Mouse (Mus musculus) forebrain, embryonic 13.5 days (tissue): ENCODE measurements around the gene Rab11a. TPM values are rescaled to one million over a fixed set of nuclear protein-coding genes. Genes with fewer than 3 reads are reported as not detected.
"Not testable (repeated sequence)": the region's sequence is repeated elsewhere in the genome, so short reads cannot be mapped to it uniquely, and the experiment has no call there.

Experiments used
- ATAC-seq: fragments of 200-750 bp; cut with Nextera tagmentation; 2 replicates; pipeline ENCODE4 v1.8.0; 2017
- H3K27ac ChIP-seq: fragments of 300-500 bp; sonication (generic); 2 replicates; pipeline ENCODE4 v1.5.1; 2015; ENCODE audit warnings: inconsistent platforms, mild to moderate bottlenecking, moderate library complexity
- H3K27me3 ChIP-seq: fragments of 300-500 bp; sonication (generic); 2 replicates; pipeline ENCODE4 v1.6.1; 2015; ENCODE audit warnings: mild to moderate bottlenecking, inconsistent platforms
- H3K36me3 ChIP-seq: fragments of 300-500 bp; sonication (generic); 2 replicates; pipeline ENCODE4 v1.6.1; 2015; ENCODE audit warnings: mild to moderate bottlenecking, inconsistent platforms; ENCODE audit not compliant: poor library complexity, severe bottlenecking
- H3K4me1 ChIP-seq: fragments of 300-500 bp; sonication (generic); 2 replicates; pipeline ENCODE4 v1.6.1; 2015; ENCODE audit warnings: inconsistent platforms
- H3K4me2 ChIP-seq: fragments of 300-500 bp; sonication (generic); 2 replicates; pipeline ENCODE4 v1.6.1; 2015; ENCODE audit warnings: inconsistent platforms, mild to moderate bottlenecking, moderate library complexity
- H3K4me3 ChIP-seq: fragments of 300-500 bp; sonication (generic); 2 replicates; pipeline ENCODE4 v1.5.1; 2015; ENCODE audit warnings: mild to moderate bottlenecking, inconsistent platforms
- H3K9ac ChIP-seq: fragments of 300-500 bp; sonication (generic); 2 replicates; pipeline ENCODE4 v1.6.1; 2015; ENCODE audit warnings: mild to moderate bottlenecking, inconsistent platforms
- H3K9me3 ChIP-seq: fragments of 300-500 bp; sonication (generic); replicated peaks from 2 replicates; pipeline ENCODE4 v1.6.1; 2016; ENCODE audit warnings: inconsistent platforms
- WGBS: fragments of 180-500 bp; shearing (Covaris S2); methylation state at CpG from one replicate; pipeline ENCODE4 v1.1.7; 2015; 5-methylcytosine and 5-hydroxymethylcytosine counted together
- polyA plus RNA-seq: library from polyadenylated mRNA; unstranded; fragments of >200 nt; fragmentation: Nextera tagmentation; extraction: Ambion mirVana; gene quantifications from 2 replicates; pipeline ENCODE4 v1.2.1, GENCODE M21; 2015

The Rab11a gene
- polyA plus RNA-seq, 1 experiment from 2014 or later: 337 TPM

- Histone ChIP-seq H3K4me1 (peaks cover 8% of the 10 kb centered on the region), H3K4me3 (peak overlapping the region; percentile 97), H3K27me3 (no peaks in the 10 kb centered on the region), H3K4me2 (peak overlapping the region; percentile 81), H3K9ac (peak overlapping the region; percentile 93), H3K9me3 (no peaks in the 10 kb centered on the region), H3K36me3 (no peaks in the 10 kb centered on the region), H3K27ac (peak overlapping the region; percentile 90)
- WGBS: under 1% methylated on average over 33 of the region's 35 CpGs
- ATAC-seq: peak; percentile 82
Observed at GRCm38 (mm10) chr9:64736639-64737405, 736 bp downstream of the Rab11a start.

GRCm38 (mm10) chr9:64736076-64736638 lies 1.4 kb downstream of the Rab11a start:
- Histone ChIP-seq H3K4me1 (peaks cover 8% of the 10 kb centered on the region), H3K9me3 (no peaks in the 10 kb centered on the region), H3K36me3 (no peaks in the 10 kb centered on the region), H3K4me3 (peak overlapping the region; percentile 97), H3K4me2 (peak overlapping the region; percentile 81), H3K27me3 (no peaks in the 10 kb centered on the region), H3K27ac (peak overlapping the region; percentile 90), H3K9ac (peak overlapping the region; percentile 93)
- ATAC-seq: no peak
- 10% methylated on average over 9 of the region's 9 CpGs for whole genome bisulfite sequencing

- H3K36me3 ChIP-seq, H3K9ac ChIP-seq, H3K27me3 ChIP-seq, H3K9me3 ChIP-seq, H3K27ac ChIP-seq, ATAC-seq, H3K4me2 ChIP-seq, H3K4me3 ChIP-seq: not testable (repeated sequence)
- WGBS: 90% methylated on average over 7 of the region's 7 CpGs
- H3K4me1 ChIP-seq: peaks cover 11% of the 10 kb centered on the region
Observed at GRCm38 (mm10) chr9:64734992-64735391, 2.6 kb downstream of the Rab11a start.

GRCm38 (mm10) chr9:64734166-64734565 lies 3.4 kb downstream of the Rab11a start:
- peaks cover 11% of the 10 kb centered on the region for H3K4me1 ChIP-seq
- H3K27ac ChIP-seq: no peak overlapping the region
- no peak for ATAC-seq
- H3K36me3 ChIP-seq: no peaks in the 10 kb centered on the region
- H3K9ac ChIP-seq: no peak overlapping the region
- no peak overlapping the region for H3K4me2 ChIP-seq
- no peaks in the 10 kb centered on the region for H3K27me3 ChIP-seq
- no peak overlapping the region for H3K4me3 ChIP-seq
- no peaks in the 10 kb centered on the region for H3K9me3 ChIP-seq
- WGBS: 81% methylated on average over 6 of the region's 6 CpGs

- Histone ChIP-seq H3K27me3 (no peaks in the 10 kb centered on the region), H3K4me1 (peaks cover 7% of the 10 kb centered on the region), H3K9me3 (no peaks in the 10 kb centered on the region), H3K36me3 (peaks cover 20% of the 10 kb centered on the region), H3K4me3 (no peak overlapping the region), H3K27ac (no peak overlapping the region), H3K4me2 (no peak overlapping the region), H3K9ac (no peak overlapping the region)
- ATAC-seq: no peak
- 97% methylated on average over 3 of the region's 3 CpGs for WGBS
Observed at GRCm38 (mm10) chr9:64731029-64731560, 6.5 kb downstream of the Rab11a start.

- Histone ChIP-seq H3K9ac (no peak overlapping the region), H3K4me3 (no peak overlapping the region), H3K4me1 (0 out of 2 replicates have a peak, but pooled peaks cover 3% of the 10 kb centered on the region), H3K36me3 (peaks cover 42% of the 10 kb centered on the region), H3K27ac (no peak overlapping the region), H3K4me2 (no peak overlapping the region), H3K9me3 (no peaks in the 10 kb centered on the region), H3K27me3 (no peaks in the 10 kb centered on the region)
- WGBS: 94% methylated on average over 5 of the region's 5 CpGs
- ATAC-seq: no peak
Observed at GRCm38 (mm10) chr9:64726454-64726853, 11.1 kb downstream of the Rab11a start.

GRCm38 (mm10) chr9:64719526-64720163 lies 17.9 kb downstream of the Rab11a start:
- 86% methylated on average over 5 of the region's 5 CpGs for WGBS
- ATAC-seq: no peak
- no peak overlapping the region for H3K4me3 ChIP-seq
- no peaks in the 10 kb centered on the region for H3K9me3 ChIP-seq
- H3K4me1 ChIP-seq: no peaks in the 10 kb centered on the region
- H3K9ac ChIP-seq: no peak overlapping the region
- H3K27ac ChIP-seq: no peak overlapping the region
- no peaks in the 10 kb centered on the region for H3K27me3 ChIP-seq
- peaks cover 19% of the 10 kb centered on the region for H3K36me3 ChIP-seq
- no peak overlapping the region for H3K4me2 ChIP-seq

- H3K9ac ChIP-seq, ATAC-seq, H3K4me2 ChIP-seq, H3K4me1 ChIP-seq, H3K4me3 ChIP-seq, H3K27me3 ChIP-seq, H3K27ac ChIP-seq, H3K9me3 ChIP-seq: not testable (repeated sequence)
- 87% methylated on average over 5 of the region's 5 CpGs for WGBS
- H3K36me3 ChIP-seq: peaks cover 30% of the 10 kb centered on the region
Observed at GRCm38 (mm10) chr9:64710291-64710690, 27.3 kb downstream of the Rab11a start.

GRCm38 (mm10) chr9:64704073-64704840 lies 33.3 kb downstream of the Rab11a start:
- Histone ChIP-seq H3K4me2 (no peak overlapping the region), H3K4me3 (no peak overlapping the region), H3K27me3 (no peaks in the 10 kb centered on the region), H3K9ac (no peak overlapping the region), H3K4me1 (no peaks in the 10 kb centered on the region), H3K36me3 (peaks cover 36% of the 10 kb centered on the region), H3K9me3 (no peaks in the 10 kb centered on the region), H3K27ac (no peak overlapping the region)
- ATAC-seq: no peak
- 90% methylated on average over 5 of the region's 5 CpGs for WGBS

- no peak for ATAC-seq
- Histone ChIP-seq H3K9me3 (no peaks in the 10 kb centered on the region), H3K4me3 (no peak overlapping the region), H3K9ac (no peak overlapping the region), H3K4me1 (no peaks in the 10 kb centered on the region), H3K27me3 (no peaks in the 10 kb centered on the region), H3K36me3 (peaks cover 40% of the 10 kb centered on the region), H3K27ac (no peak overlapping the region), H3K4me2 (no peak overlapping the region)
Observed at GRCm38 (mm10) chr9:64703420-64703965, 34.1 kb downstream of the Rab11a start.

GRCm38 (mm10) chr9:64702937-64703336 lies 34.6 kb downstream of the Rab11a start:
- H3K9me3 ChIP-seq: no peaks in the 10 kb centered on the region
- no peaks in the 10 kb centered on the region for H3K27me3 ChIP-seq
- H3K4me1 ChIP-seq: no peaks in the 10 kb centered on the region
- no peak overlapping the region for H3K4me2 ChIP-seq
- H3K36me3 ChIP-seq: peaks cover 36% of the 10 kb centered on the region
- no peak overlapping the region for H3K9ac ChIP-seq
- WGBS: 86% methylated on average over 2 of the region's 2 CpGs
- ATAC-seq: no peak
- H3K4me3 ChIP-seq: no peak overlapping the region
- H3K27ac ChIP-seq: no peak overlapping the region
